Mouse (Mus musculus) macrophage (primary cell): Measurements from ENCODE around the gene Atxn3. TPM values are rescaled to one million over a fixed set of nuclear protein-coding genes. Genes with fewer than 3 reads are reported as not detected.

Experiments
- H3K27ac ChIP-seq: fragments of 350-480 bp; formaldehyde crosslinking; 2 replicates; pipeline ENCODE4 v1.9.0; 2021
- H3K36me3 ChIP-seq: fragments of 350-480 bp; formaldehyde crosslinking; 2 replicates; pipeline ENCODE4 v1.9.0; 2021; ENCODE audit errors: inconsistent target
- H3K4me3 ChIP-seq: fragments of 350-480 bp; formaldehyde crosslinking; 2 replicates; pipeline ENCODE4 v1.9.0; 2021; ENCODE audit errors: inconsistent target
- H3K79me2 ChIP-seq: fragments of 350-480 bp; formaldehyde crosslinking; 2 replicates; pipeline ENCODE4 v1.9.0; 2021; ENCODE audit errors: inconsistent target
- WGBS: methylation state at CpG from one replicate; pipeline ENCODE4 v1.1.7; 2026; ENCODE audit warnings: inconsistent platforms; ENCODE audit not compliant: missing documents; 5-methylcytosine and 5-hydroxymethylcytosine counted together
- polyA plus RNA-seq: library from polyadenylated mRNA; stranded (reverse); fragments of 250-400 nt; gene quantifications from 3 replicates; pipeline ENCODE4 v1.2.4, GENCODE M21; 2018; ENCODE audit warnings: inconsistent platforms

The Atxn3 gene
- polyA plus RNA-seq, 1 experiment from 2014 or later = 22.9 TPM

GRCm38 (mm10) chr12:101889351-101889750, 68.7 kb downstream of the Atxn3 start:
- Histone ChIP-seq H3K4me3 (no peak overlapping the region), H3K27ac (no peak overlapping the region), H3K79me2 (no peaks in the 10 kb centered on the region), H3K36me3 (peaks cover 42% of the 10 kb centered on the region)
- WGBS = 95% methylated on average over 3 of the region's 3 CpGs

- WGBS = 93% methylated on average over 2 of the region's 2 CpGs
These were observed 69.7 kb downstream of the Atxn3 start for GRCm38 (mm10) chr12:101888312-101888711.

GRCm38 (mm10) chr12:101884926-101885325, 73.1 kb downstream of the Atxn3 start:
- Histone ChIP-seq H3K79me2 (no peaks in the 10 kb centered on the region; the same call in 1 of the 2 replicates), H3K36me3 (peaks cover 61% of the 10 kb centered on the region), H3K4me3 (no peak overlapping the region), H3K27ac (no peak overlapping the region)
- WGBS = 97% methylated on average over 7 of the region's 7 CpGs

More at GRCm38 (mm10) chr12:101888312-101888711, 69.7 kb downstream of the Atxn3 start:
- no peak overlapping the region for H3K27ac ChIP-seq
- no peak overlapping the region for H3K4me3 ChIP-seq
- no peaks in the 10 kb centered on the region for H3K79me2 ChIP-seq
- H3K36me3 ChIP-seq = peaks cover 47% of the 10 kb centered on the region

- Histone ChIP-seq H3K4me3 (no peak overlapping the region), H3K79me2 (no peaks in the 10 kb centered on the region; the same call in 1 of the 2 replicates), H3K27ac (no peak overlapping the region), H3K36me3 (peaks cover 56% of the 10 kb centered on the region)
- 96% methylated on average over 2 of the region's 2 CpGs for WGBS
These were observed 81.7 kb downstream of the Atxn3 start for GRCm38 (mm10) chr12:101876374-101876773.

GRCm38 (mm10) chr12:101875107-101875506, 82.9 kb downstream of the Atxn3 start:
- WGBS = 90% methylated on average over 1 of the region's 1 CpGs
- no peak overlapping the region for H3K27ac ChIP-seq
- no peaks in the 10 kb centered on the region for H3K79me2 ChIP-seq
- H3K4me3 ChIP-seq = no peak overlapping the region
- peaks cover 54% of the 10 kb centered on the region for H3K36me3 ChIP-seq

Other genes starting within 250 kb of the Atxn3 start
- gene Tc2n, start 239.7 kb downstream of the Atxn3 start, polyA plus RNA-seq = not detected in 3 replicates
- 0.64 to 4.7 TPM (median 1.5 TPM) in 3 replicates for gene Fbln5, start 139.2 kb downstream of the Atxn3 start, polyA plus RNA-seq
- 13.0 to 19.5 TPM (median 17.7 TPM) in 3 replicates for gene Trip11, start 45.0 kb downstream of the Atxn3 start, polyA plus RNA-seq
- 24.5 to 29.8 TPM (median 25.4 TPM) in 3 replicates for gene Cpsf2, start 17.7 kb upstream of the Atxn3 start, polyA plus RNA-seq
- not detected in 3 replicates for gene Slc24a4, start 170.5 kb upstream of the Atxn3 start, polyA plus RNA-seq